28 mouse cellular contexts compared by ENCODE assay signal in genomic region chr15:28204626-28205025, GRCm38 (mm10). TPM values are rescaled to one million over a fixed set of nuclear protein-coding genes. Genes with fewer than 3 reads are reported as not detected.
"Had no signal": no experiment of that assay in that cellular context is flagged by ENCODE, and none has a peak within 500 bp of the region (broad histone marks: within the 10 kb centered on the region; RNA-seq: fewer than 3 reads in every experiment).

No protein-coding gene starts in this region.

- H3K9me3 ChIP-seq: heart, embryonic 13.5 days; heart, embryonic 15.5 days; hindbrain, embryonic 10.5 days; hindbrain, embryonic 12.5 days; intestine, embryonic 15.5 days; liver, embryonic 12.5 days had no signal

- H3K36me3 ChIP-seq: heart, embryonic 13.5 days; heart, embryonic 15.5 days; hindbrain, embryonic 10.5 days; hindbrain, embryonic 12.5 days; intestine, embryonic 15.5 days; liver, embryonic 12.5 days had no signal

- DNase-seq: gastrocnemius, adult 2 months; gastrocnemius, postnatal 10 days; gastrocnemius, postnatal 25 days; heart, adult 2 months; heart, postnatal 14 days; heart, postnatal 36 days; kidney, adult 18-20 months; kidney, adult 8-10 months; kidney, postnatal 10 days; kidney, postnatal 25 days; kidney, postnatal 4 days; liver had no signal

- H3K27ac ChIP-seq: gastrocnemius, adult 2 months; heart, adult 2 months; heart, embryonic 13.5 days; heart, embryonic 15.5 days; hindbrain, embryonic 10.5 days; hindbrain, embryonic 12.5 days; hindbrain, embryonic 14.5 days; intestine, embryonic 15.5 days; layer of hippocampus, adult 2 months; left cerebral cortex, adult 2 months; liver, embryonic 12.5 days; liver, embryonic 14.5 days had no signal

- H3K4me3 ChIP-seq: gastrocnemius, adult 2 months; heart, adult 2 months; heart, embryonic 13.5 days; heart, embryonic 15.5 days; hindbrain, embryonic 10.5 days; hindbrain, embryonic 12.5 days; intestine, embryonic 15.5 days; layer of hippocampus, adult 2 months; left cerebral cortex, adult 2 months; liver, embryonic 12.5 days had no signal

- ATAC-seq: hindbrain, embryonic 16.5 days; inflammation-experienced regulatory T-cells, adult 6 months; intestine, embryonic 15.5 days; intestine, postnatal 0 days; liver, embryonic 12.5 days had no signal

- H3K4me2 ChIP-seq: heart, embryonic 11.5 days; heart, embryonic 13.5 days; heart, embryonic 15.5 days; hindbrain, embryonic 12.5 days; hindbrain, embryonic 14.5 days; intestine, embryonic 15.5 days; liver, embryonic 12.5 days had no signal

- H3K9ac ChIP-seq: heart, embryonic 13.5 days; heart, embryonic 15.5 days; hindbrain, embryonic 12.5 days; hindbrain, embryonic 14.5 days; intestine, embryonic 15.5 days; liver, embryonic 12.5 days; liver, embryonic 14.5 days had no signal

- H3K27me3 ChIP-seq: heart, embryonic 13.5 days; heart, embryonic 15.5 days; intestine, embryonic 15.5 days; liver, embryonic 12.5 days had no signal

- H3K4me1 ChIP-seq: heart, embryonic 13.5 days; heart, embryonic 15.5 days; hindbrain, embryonic 12.5 days; intestine, embryonic 15.5 days; liver, embryonic 12.5 days had no signal

RNA-seq across cellular contexts. Expression of gene Dnah5, which starts 1.1 kb away (rescaled TPM):
- total RNA-seq: gastrocnemius, adult 2 months; gastrocnemius, postnatal 25 days; granulocyte monocyte progenitor cell, adult 5-6 weeks had no signal
- polyA plus RNA-seq: heart, embryonic 13.5 days; limb, embryonic 11.5 days had no signal
